Mouse (Mus musculus): ENCODE data around the gene Doxl2. TPM values are rescaled to one million over a fixed set of nuclear protein-coding genes. Genes with fewer than 3 reads are reported as not detected.

The Doxl2 gene
- total RNA-seq, 2 experiments from 2014 or later, result not detected

- DNase-seq (ENCODE audit: low spot score in 2 of 2), result no peak
These were observed 34.4 kb downstream of the Doxl2 start for GRCm38 (mm10) chr6:49009161-49009555.

DNA sequence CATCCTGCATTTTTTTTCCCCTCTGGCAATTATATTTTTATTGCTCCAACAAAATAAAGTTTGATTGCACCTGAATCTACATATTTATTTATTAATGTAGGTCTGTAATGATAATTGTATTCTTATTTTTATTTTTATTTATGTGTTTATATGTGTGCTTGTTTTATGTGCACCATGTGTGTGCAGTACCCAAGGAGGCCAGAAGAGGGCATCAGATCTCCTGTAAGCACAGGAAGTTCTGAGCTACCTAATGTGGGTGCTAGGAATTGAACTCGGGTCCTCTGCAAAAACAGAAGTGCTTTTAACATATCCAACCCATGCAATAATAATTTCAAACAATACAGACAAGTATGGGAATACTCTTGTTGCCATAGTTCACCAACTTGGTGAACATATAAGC lies 34.9 kb downstream of the Doxl2 start:
- no peak for DNase-seq (ENCODE audit: low spot score in 2 of 2)

DNA sequence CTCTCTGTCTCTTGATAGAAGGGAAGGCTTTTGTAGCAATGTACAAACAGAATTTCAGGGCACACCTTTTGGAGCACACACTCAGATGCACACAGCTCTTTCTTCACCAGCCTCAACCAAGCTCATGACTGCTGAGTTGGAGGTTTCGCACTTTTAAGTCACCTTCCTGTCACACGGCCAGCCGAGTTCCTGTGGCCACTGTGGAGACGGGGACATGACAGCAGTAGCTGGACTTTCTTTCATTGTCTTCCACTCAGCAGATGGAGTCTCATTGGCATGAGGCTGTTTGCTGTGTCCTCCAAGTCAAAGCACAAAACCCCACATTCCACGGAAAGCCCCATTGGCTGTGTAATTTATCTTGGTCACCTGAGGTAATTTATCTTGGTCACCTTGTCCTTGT lies 36.4 kb downstream of the Doxl2 start:
- DNase-seq (ENCODE audit: low spot score in 2 of 2), result no peak

DNA sequence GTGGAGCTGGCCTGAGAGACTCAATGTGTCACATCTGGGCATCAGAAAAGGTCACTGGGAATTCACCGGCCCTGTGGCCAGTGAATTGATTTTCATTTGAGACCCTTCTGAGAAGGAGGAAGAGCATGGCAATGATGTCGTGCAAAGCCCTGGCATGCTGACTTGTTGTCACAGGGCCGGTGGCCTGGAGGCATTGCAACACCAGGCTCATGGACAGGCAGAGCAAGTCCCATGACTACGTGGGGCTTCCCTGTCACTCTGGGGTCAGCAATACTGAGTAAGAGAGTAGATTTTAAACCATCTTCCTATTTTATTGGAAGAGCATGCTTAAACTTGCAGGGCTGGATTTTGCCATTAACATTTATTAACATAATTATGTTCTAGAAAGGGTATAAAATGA lies 38.3 kb downstream of the Doxl2 start:
- no peak for DNase-seq (ENCODE audit: low spot score in 2 of 2)

DNA sequence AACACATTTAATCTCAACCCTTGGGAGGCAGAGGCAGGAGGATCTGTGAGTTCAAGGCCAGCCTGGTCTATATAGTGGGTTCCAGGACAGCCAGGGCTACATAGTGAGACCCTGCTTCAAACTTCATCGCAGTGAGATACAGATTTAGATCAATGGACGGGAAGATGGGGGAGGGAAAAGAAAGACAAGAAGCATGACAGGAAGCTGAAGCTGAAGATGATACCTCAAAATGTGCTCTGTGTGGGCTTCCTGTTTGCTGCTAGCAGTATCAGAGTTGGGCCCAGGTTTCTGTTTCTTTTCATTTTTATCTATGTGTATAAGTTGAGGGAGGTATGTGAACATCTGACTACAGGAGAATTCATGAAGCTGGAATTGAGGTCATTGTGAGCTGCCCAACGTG lies 38.7 kb downstream of the Doxl2 start:
- no peak for DNase-seq (ENCODE audit: low spot score in 2 of 2)

- no peak for DNase-seq (ENCODE audit: low spot score in 2 of 2)
These were observed 42.4 kb downstream of the Doxl2 start for GRCm38 (mm10) chr6:49017150-49017549.

GRCm38 (mm10) chr6:49019341-49019740 lies 44.6 kb downstream of the Doxl2 start:
- DNase-seq (ENCODE audit: low spot score in 2 of 2), result no peak

DNA sequence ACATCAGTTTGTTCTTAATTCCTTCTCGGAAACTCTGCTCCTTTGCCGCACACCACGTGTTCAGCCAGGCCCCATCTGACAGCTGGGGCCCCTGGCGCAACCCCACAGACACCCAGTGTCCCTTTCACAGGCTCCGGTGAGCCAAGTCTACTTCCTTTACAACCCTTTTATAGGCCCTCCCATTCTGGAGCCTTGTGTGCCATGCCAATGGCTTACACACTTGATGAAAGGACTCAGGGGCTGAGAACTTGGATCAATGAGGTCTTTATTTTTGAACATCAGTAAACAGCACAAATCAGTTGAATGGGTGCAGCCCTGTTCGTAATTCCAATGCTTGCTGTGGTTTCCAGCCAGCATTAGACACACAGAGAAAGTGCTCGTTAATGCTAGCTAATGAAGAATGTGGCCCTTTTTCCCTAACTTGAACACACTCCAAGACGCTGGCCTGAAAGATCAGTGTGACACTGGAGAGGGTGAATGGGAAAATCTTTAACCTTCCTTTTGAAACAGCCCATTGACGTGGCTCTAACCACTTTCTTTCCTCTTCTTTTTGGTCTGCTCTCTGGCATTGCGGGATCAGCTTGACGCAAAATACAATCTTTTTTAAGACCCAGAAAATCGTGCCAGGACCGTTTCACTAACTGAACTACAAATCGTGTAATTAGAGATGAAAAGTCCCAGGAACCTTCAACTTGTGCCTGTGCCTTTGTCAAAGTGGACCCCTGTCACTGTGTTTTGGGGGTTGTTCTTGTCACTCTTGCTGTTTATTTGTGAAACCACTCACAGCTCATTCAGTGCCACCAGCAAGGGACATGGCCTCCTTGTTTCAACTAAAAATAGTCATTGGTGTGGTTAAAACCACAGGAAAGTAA lies 46.6 kb downstream of the Doxl2 start:
- no peak for DNase-seq (ENCODE audit: low spot score in 2 of 2)

DNA sequence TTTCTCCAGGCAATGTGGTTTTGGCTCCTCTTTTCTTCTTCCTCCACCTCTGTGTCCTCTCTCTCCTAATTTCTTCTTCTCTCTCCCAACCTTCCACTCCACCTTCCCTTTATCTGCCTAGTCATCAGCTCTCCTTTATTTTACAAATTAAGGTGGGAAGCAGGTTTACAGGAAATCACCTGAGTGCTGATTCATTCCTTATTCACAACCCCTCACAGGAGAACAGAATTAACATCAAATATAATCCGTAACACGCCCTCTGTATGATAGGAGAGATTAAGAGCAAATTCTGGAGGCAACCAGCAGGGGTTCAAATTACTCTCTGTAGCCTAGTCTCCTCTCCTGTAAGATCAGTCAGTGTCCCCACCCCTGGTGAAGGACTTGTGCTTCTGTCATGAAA lies 47.6 kb downstream of the Doxl2 start:
- DNase-seq (ENCODE audit: low spot score in 2 of 2), result no peak

GRCm38 (mm10) chr6:49023315-49023714 lies 48.6 kb downstream of the Doxl2 start:
- DNase-seq (ENCODE audit: low spot score in 2 of 2), result no peak

DNA sequence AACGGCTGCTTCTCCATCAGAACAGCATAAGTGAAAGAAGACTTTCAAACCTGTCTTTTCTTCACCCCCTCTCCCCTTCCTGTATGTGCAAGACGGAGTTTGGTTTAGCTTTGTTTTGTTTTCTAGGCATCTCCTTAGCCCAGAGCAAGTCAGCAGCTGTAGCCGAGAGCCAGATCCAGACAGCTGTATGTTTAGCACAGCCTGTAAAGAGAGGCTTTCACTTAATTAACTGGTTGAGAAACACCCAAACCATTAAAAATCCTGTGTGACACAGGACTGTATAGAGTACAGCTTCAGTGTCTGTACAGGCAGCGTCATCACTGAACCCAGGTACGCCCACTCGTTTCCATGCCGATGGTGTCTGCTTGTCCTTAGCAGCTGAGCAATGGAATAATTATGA lies 50.5 kb downstream of the Doxl2 start:
- no peak for DNase-seq (ENCODE audit: low spot score in 2 of 2)

GRCm38 (mm10) chr6:49026496-49026895 lies 51.7 kb downstream of the Doxl2 start:
- DNase-seq (ENCODE audit: low spot score in 2 of 2), result no peak

- DNase-seq (ENCODE audit: low spot score in 2 of 2), result no peak
These were observed 53.3 kb downstream of the Doxl2 start for GRCm38 (mm10) chr6:49028019-49028418.

Other genes starting within 250 kb of the Doxl2 start
- 10 to 100 TPM in 1 of 2 experiments, 1 to 10 TPM in 1; 9.0 to 10.9 TPM for gene Gimap1, start 235.9 kb upstream of the Doxl2 start, total RNA-seq (2021)
- 1 to 10 TPM; 7.4 to 8.7 TPM for gene Gimap5, start 228.8 kb upstream of the Doxl2 start, total RNA-seq (2021)
- under 1 TPM in 1 of 2 experiments, not detected in 1; 0.17 TPM for gene Gimap3, start 204.1 kb upstream of the Doxl2 start, total RNA-seq (2021)
- gene Tmem176a, start 134.0 kb upstream of the Doxl2 start, total RNA-seq (2021), result 10 to 100 TPM; 18.9 to 30.2 TPM
- 10 to 100 TPM; 62.0 to 78.8 TPM for gene Tmem176b, start 133.5 kb upstream of the Doxl2 start, total RNA-seq (2021)
- not detected for gene Aoc1, start 102.1 kb upstream of the Doxl2 start, total RNA-seq (2021)
- not detected for gene 1600015I10Rik, start 45.1 kb upstream of the Doxl2 start, total RNA-seq (2021)
- not detected for gene Svs1, start 11.9 kb downstream of the Doxl2 start, total RNA-seq (2021)
- gene Gpnmb, start 61.6 kb downstream of the Doxl2 start, total RNA-seq (2021), result 1 to 10 TPM; 1.2 to 1.3 TPM
- gene Malsu1, start 98.8 kb downstream of the Doxl2 start, total RNA-seq (2021), result 10 to 100 TPM; 41.6 to 44.8 TPM
- gene Igf2bp3, start 240.0 kb downstream of the Doxl2 start, total RNA-seq (2021), result 10 to 100 TPM; 18.6 to 20.8 TPM